Mouse (Mus musculus): ENCODE measurements around the gene Cd80. TPM values are rescaled to one million over a fixed set of nuclear protein-coding genes. Genes with fewer than 3 reads are reported as not detected.
"Not testable (repeated sequence)": the region's sequence is repeated elsewhere in the genome, so short reads cannot be mapped to it uniquely, and the experiment has no call there.

Gene Cd80
- total RNA-seq, 2 experiments from 2014 or later, result 0.15 to 0.38 TPM

GRCm38 (mm10) chr16:38472507-38472873 is 17.1 kb downstream of the Cd80 start:
- DNase-seq, result no peak

- no peak for DNase-seq
These were observed 18.3 kb downstream of the Cd80 start for GRCm38 (mm10) chr16:38473661-38474060.

DNA sequence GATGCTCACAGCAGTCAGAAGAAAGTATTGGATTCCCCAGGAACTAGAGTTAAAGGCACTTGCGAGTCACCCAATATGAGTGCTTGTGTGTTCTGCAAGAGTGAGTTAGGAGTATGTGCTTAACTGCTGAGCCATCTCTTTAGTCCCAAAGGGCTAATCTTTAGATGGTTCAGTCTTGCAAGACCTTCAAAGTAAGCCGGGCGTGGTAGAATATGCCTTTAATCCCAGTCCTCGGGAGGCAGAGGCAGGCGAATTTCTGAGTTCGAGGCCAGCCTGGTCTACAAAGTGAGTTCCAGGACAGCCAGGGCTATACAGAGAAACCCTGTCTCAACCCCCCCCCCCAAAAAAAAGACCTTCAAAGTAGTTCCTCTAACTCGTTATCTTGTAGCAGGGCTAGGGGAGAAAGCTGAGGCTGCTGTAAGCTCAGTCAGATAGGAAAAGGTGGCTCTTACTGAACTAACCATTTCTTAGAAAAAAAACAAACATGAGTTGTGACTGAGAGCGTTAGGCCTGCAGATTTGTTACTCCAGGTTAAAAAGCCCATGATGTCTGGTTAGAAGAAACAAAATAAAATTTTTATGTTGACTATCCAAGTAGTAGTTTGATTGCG is 19.4 kb downstream of the Cd80 start:
- DNase-seq, result no peak

DNA sequence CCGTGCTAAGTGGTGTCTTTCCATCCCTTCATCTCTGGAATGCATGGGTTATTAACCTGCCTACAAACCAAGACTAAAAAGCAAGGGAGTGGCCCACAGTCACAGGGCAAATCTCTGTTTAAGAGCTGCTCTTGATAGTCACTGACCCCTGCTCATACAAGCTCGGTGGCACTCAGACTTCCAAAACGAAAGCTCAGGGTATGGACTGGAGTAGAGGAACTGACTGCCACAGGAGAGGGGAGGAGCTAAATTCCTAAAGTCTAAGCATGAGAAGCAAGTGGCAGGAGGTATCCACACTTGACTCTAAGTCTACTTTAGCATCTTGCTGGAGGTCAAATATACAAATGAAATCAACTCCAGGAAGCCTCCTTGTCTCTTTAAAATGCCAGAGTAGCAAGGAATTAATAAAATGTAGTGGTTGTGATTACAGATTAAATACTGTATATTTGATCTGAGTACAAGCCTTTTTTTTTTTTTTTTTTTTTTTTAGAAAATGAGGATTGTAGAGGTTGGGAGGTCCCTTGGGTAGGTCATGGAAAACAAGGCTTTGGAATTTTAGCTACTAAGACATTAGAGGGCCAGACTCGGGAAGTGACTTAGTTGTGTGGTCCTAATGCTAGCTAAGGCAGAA is 20.4 kb downstream of the Cd80 start:
- DNase-seq, result no peak

DNA sequence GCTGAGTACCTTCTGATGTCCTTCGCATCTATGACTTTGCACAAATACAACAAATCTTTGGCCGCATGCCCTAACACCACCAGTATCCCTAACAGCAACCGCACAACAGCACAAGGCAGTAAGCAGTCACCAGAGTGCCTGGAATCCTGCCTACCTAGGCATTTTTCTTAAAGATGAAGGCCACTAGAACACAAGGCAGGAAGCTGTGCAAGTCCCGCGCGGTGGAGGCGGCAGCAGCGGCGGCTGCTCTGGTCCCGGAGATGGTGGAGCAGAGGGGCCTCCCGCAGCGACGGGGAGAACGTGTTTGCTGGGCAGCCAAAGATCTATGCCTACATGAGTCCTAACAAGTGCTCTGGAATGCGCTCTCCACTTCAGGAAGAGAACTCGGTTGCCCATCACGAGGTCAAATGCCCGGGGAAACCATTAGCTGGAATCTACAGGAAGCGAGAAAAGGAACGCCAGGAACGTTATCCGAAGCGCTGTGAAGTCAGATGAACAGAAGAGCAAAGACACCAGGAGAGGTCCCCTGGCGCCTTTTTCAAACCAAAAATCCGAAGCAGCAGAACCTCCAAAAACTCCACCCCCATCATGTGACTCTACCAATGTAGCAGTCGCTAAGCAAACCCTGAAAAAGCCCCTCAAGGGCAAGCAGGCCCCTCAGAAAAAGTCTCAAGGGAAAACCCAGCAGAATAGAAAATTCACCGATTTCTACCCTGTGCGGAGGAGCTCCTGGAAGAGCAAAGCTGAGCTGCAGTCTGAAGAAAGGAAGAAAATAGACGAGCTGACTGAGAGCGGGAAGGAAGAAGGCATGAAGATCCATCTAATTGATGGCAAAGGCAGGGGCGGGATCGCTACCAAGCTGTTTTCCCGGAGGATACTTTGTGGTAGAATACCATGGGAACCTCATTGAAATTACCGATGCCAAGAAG is 21.2 kb downstream of the Cd80 start:
- DNase-seq, result peak; percentile 16

GRCm38 (mm10) chr16:38477241-38477608 is 21.9 kb downstream of the Cd80 start:
- DNase-seq, result not testable (repeated sequence)

GRCm38 (mm10) chr16:38478296-38478695 is 22.9 kb downstream of the Cd80 start:
- no peak for DNase-seq

DNA sequence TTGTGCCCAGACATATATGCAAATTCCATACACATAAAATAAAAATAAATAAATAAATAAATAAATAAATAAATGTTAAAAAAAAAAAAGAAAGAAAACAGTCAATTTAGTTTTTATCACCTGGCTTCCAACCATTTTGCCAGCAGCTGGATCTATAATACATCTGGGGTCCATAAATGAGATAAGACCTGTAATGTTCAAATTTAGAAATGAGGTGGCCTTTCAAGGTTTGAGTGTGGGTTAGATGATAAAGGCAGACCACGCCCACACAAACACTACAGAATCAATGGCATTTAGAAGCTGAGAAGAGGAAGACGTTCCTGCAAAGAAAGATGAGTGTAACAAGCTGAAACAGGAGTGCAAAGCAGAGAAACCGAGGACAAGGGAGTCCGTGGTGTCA is 26.0 kb downstream of the Cd80 start:
- no peak for DNase-seq

DNA sequence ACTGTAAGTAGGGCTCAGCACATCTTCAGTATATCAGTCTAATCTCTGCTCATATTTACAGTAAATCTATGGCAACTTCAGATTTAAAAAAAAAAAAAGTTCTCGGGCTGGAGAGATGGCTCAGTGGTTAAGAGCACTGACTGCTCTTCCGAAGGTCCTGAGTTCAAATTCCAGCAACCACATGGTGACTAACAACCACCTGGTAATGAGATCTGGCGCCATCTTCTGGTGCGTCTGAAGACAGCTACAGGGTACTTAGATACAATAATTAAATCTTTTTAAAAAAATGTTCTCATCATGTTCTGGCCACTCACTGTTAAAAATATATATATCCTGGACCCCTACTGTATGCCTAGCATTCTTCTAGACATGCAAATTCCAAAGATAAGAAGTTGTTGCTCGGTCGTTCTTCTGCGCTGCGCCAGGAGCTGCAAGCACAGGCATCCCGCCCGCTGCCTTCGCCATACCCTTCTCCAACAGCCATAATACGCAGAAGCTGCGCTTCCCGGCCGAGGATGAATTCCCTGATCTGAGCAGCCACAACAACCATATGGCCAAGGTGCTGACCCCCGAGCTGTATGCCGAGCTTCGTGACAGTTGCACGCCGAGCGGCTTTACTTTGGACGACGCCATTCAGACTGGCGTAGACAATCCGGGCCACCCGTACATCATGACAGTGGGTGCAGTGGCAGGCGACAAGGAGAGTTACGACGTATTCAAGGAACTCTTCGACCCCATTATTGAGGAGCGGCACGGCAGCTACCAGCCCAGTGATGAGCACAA is 27.6 kb downstream of the Cd80 start:
- DNase-seq, result no peak

- DNase-seq, result no peak
These were observed 28.4 kb downstream of the Cd80 start for GRCm38 (mm10) chr16:38483582-38484309.

DNA sequence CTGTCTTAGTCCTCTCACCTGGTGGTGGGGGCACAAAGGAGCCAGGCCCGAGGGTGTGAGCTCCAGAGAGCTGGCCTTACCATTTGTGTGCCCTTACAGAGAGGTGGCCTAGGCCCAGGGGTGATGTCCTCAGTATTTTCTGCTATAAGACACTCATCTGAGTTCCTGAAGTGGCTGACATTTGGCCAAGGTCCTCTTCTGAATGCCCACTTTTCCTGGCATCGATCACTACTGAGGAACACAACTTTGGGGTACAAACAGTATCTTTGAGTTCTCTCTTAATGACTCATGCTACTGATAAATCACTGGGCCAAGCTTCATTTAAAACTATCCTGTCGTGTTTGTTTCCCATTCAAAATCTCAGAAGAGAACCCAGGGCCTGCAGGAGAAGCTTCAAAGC is 37.2 kb downstream of the Cd80 start:
- DNase-seq, result no peak

- DNase-seq, result no peak
These were observed 38.5 kb downstream of the Cd80 start for GRCm38 (mm10) chr16:38493890-38494289.

DNA sequence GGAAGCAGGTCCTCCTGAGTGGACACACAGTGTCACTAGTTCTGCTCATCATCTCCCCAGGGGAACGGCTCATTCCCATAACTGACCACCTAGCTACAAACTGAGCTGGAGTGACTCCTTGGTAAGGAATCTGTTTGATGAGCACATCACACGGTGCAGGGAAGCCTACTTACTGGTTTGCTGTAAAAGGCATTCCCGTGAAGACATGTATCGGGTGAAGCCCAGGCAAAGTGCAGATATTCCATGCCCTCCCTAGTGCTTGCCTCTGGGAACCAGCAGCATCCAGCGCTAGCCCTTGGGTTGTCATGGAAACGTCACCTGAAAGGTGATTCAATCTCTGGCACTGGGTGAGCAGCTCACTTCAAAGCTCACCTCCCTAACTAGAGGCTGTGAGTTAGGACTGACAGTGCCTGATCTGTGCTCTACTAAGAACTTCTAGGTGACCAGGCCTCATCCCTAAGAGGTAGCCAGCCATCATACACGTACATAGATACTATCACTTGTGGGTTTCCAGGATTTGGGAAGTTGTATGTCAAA is 41.3 kb downstream of the Cd80 start:
- no peak for DNase-seq

GRCm38 (mm10) chr16:38502469-38502868 is 47.1 kb downstream of the Cd80 start:
- DNase-seq, result no peak

- no peak for DNase-seq
These were observed 48.2 kb downstream of the Cd80 start for GRCm38 (mm10) chr16:38503528-38503927.

DNA sequence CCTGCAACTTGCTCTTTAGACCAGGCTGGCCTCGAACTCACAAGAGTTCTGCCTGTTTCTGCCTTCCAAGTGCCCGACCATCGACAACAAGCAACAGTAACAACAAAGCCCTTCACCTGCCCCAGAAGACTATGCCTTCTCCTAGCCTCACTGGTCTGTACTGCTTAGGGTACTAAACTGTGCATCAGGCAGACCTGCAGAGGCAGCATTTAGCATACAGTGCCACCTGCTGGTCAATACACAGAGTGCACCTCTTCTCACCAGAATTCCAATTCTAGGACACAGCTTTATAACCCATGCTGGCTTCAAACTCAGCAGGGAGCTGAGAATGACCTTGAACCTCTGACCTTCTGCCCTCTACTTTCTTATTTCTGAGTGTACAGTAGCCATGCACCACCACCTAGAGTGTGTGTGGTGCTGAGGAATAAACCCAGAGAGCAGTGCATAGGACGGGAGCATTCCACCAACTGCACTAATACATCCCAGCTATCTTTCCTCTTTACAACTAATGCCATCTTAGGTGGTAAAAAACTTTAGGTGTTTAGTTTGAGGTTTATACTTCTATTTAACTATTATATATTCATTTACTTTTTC is 50.8 kb downstream of the Cd80 start:
- no peak for DNase-seq

- no peak for DNase-seq
These were observed 55.5 kb downstream of the Cd80 start for GRCm38 (mm10) chr16:38510846-38511245.

DNA sequence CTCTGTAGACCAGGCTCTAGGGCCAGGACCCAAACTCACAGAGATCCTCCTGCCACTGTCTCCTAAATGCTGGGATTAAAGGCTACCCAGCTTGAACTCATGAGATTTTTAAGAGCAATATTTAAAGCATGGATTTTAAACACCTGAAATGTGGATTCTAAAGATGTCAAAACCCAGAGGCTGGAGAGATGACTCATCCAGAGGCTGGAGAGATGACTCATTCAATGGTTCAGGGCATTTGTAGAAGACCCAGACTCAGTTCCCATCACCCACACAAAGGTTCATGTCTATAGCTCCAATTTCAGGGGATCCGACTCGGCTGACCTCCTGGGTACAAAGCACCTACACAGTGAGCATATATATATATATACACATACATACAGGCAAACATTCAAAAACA is 63.8 kb downstream of the Cd80 start:
- no peak for DNase-seq

DNA sequence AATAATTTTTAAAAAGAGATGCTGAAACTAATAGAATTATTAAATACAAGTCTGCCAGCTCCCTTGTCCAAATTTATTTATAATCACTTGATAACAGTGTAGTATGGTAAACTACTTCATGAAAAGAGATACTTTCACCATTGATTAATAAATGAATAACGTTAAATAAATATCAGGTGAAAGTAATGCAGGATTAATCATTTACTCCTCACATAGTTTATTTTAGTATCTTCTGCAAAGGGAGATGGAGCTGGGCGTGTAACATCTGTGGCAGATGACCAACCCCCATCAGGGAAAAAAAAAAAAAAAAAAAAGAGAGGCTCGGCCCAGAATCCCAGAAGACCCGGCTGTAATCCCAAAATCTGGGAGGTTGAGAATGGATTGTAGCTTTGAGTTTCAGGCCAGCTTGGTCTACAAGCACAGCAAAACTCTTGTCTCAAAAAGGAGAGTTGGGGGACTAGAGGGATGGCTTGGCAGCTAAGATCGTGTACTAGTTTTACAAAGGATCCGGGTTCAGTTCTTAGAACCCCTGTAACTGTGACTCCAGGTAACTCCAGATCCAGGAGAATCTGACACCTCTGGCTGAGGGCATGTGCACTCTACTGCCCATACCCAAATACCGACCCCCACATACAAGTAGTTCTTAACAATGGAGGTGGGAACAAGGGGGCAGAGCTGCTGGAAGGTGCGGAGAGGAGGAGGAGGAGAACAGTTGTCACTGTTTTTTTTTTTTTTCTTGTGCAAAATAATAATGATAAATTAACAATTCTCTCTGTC is 66.0 kb downstream of the Cd80 start:
- DNase-seq, result no peak

All from gastrocnemius, postnatal 25 days (tissue).